Mouse (Mus musculus) lung, adult 10 weeks (tissue): Measurements from ENCODE around the gene Gm14180. TPM values are rescaled to one million over a fixed set of nuclear protein-coding genes. Genes with fewer than 3 reads are reported as not detected.

Experiments
- polyA plus RNA-seq: library from polyadenylated mRNA; stranded (reverse); fragments of 350-450 nt; fragmentation: Illumina TruSeq; extraction: RNeasy Lipid Tissue Mini Kit (QIAGEN cat#74804); gene quantifications from one replicate; pipeline ENCODE4 v1.2.3, GENCODE M21; 2014; ENCODE audit warnings: low read depth, low replicate concordance; ENCODE audit not compliant: insufficient read depth

The Gm14180 gene
- not detected for polyA plus RNA-seq

DNA sequence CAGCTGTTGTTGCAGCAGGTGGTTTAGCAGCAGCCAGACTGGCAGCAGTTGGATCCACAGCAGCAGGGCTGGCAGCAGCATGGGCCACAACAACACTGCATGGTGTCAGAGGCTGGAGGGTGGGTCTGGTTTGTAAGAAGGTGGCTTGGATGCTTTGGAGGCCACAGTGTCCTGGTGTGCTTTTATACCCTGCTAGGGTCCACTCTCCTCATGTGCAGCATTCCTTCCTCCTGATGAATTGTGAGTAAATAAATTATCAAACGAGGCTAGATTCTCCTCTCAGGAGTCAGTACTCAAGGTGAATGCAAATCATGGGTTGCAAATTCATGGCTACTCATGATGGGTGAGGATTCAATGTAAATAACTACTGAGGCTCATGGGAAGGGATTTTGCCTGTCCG lies at the start of gene Gm14180:
TSS of gene Gm14180 (minus strand) at position 101 of the 400 bp plus-strand sequence.

DNA sequence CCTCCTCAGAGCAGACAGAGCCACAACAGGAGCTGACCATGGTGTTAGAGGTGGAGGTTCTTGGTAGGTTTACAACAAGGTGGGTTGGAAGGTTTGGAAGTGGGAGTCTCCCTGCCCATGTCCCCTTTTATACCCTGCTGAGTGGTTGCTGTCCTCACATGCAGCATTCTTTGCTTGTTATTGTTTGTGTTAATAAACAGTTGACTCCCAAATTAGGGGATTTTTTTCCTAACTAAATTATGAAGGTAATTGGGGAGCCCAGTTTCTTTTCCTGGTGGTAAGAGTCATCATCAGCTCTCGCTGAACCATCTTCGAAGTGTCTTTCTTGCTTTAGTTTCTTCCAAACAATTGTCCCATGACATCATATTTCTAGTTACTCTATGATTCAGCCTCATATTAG lies 46.5 kb upstream of the Gm14180 start, which contains the start of gene Krtap4-8:
TSS of gene Krtap4-8 (minus strand) at position 101 of the 400 bp plus-strand sequence.

GRCm38 (mm10) chr11:99772813-99773212 lies 38.7 kb upstream of the Gm14180 start, which contains the start of gene Gm11595:
Gene Gm11595, minus strand, starts transcription at chr11:99772913.

DNA sequence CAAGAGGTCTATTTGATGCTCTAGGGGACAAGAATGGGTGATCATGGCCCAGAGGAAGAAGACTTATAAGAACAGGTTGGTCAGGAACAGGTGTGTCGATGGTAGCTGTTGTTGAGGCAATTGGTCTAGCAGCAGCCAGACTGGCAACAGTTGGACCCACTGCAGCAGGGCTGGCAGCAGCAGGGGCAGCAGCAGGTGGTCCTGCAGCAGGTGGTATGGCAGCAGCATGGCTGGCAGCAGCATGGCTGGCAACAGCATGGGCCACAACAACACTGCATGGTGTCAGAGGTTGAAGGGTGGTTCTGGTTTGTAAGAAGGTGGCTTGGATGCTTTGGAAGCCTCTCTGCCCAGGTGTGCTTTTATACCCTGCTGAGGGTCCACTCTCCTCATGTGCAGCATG lies 43.6 kb downstream of the Gm14180 start, which contains the start of gene Gm14190:
TSS of gene Gm14190 (minus strand) at position 278 of the 400 bp plus-strand sequence.

Other genes starting within 250 kb of the Gm14180 start
- gene Krt23, start 241.2 kb downstream of the Gm14180 start, polyA plus RNA-seq: 18.8 TPM
- gene Krt39, start 213.0 kb downstream of the Gm14180 start, polyA plus RNA-seq: not detected
- gene Krt40, start 191.1 kb downstream of the Gm14180 start, polyA plus RNA-seq: not detected
- not detected for gene Krtap3-3, start 183.4 kb downstream of the Gm14180 start, polyA plus RNA-seq
- gene Krtap3-2, start 177.4 kb downstream of the Gm14180 start, polyA plus RNA-seq: not detected
- gene Gm11939, start 174.8 kb downstream of the Gm14180 start, polyA plus RNA-seq: not detected
- gene Krtap3-1, start 167.7 kb downstream of the Gm14180 start, polyA plus RNA-seq: not detected
- gene Krtap1-5, start 153.3 kb downstream of the Gm14180 start, polyA plus RNA-seq: not detected
- not detected for gene Krtap1-4, start 150.6 kb downstream of the Gm14180 start, polyA plus RNA-seq
- gene Krtap1-3, start 143.0 kb downstream of the Gm14180 start, polyA plus RNA-seq: not detected
- gene Krtap9-3, start 136.2 kb downstream of the Gm14180 start, polyA plus RNA-seq: not detected
- gene Gm11938, start 131.0 kb downstream of the Gm14180 start, polyA plus RNA-seq: not detected
- gene Gm11937, start 124.1 kb downstream of the Gm14180 start, polyA plus RNA-seq: not detected
- not detected for gene Krtap2-4, start 119.4 kb downstream of the Gm14180 start, polyA plus RNA-seq
- gene Gm11562, start 113.9 kb downstream of the Gm14180 start, polyA plus RNA-seq: not detected
- not detected for gene Krtap4-1, start 106.1 kb downstream of the Gm14180 start, polyA plus RNA-seq
- not detected for gene Krtap4-2, start 99.2 kb downstream of the Gm14180 start, polyA plus RNA-seq
- gene Krtap4-7, start 90.2 kb downstream of the Gm14180 start, polyA plus RNA-seq: not detected
- gene Gm11555, start 84.1 kb downstream of the Gm14180 start, polyA plus RNA-seq: not detected
- gene Gm11563, start 75.3 kb downstream of the Gm14180 start, polyA plus RNA-seq: not detected
- gene Krtap4-6, start 68.3 kb downstream of the Gm14180 start, polyA plus RNA-seq: not detected
- gene Gm14190, start 43.5 kb downstream of the Gm14180 start, polyA plus RNA-seq: not detected
- not detected for gene Gm11595, start 38.6 kb upstream of the Gm14180 start, polyA plus RNA-seq
- gene Krtap4-8, start 46.4 kb upstream of the Gm14180 start, polyA plus RNA-seq: not detected
- not detected for gene Krtap4-9, start 50.9 kb upstream of the Gm14180 start, polyA plus RNA-seq
- not detected for gene Gm11596, start 59.2 kb upstream of the Gm14180 start, polyA plus RNA-seq
- not detected for gene Gm11569, start 64.6 kb upstream of the Gm14180 start, polyA plus RNA-seq
- gene Gm11554, start 70.2 kb upstream of the Gm14180 start, polyA plus RNA-seq: not detected
- not detected for gene Krtap4-13, start 75.6 kb upstream of the Gm14180 start, polyA plus RNA-seq
- not detected for gene Gm11564, start 81.4 kb upstream of the Gm14180 start, polyA plus RNA-seq
- gene 2300003K06Rik, start 103.8 kb upstream of the Gm14180 start, polyA plus RNA-seq: not detected
- gene Krtap4-16, start 117.3 kb upstream of the Gm14180 start, polyA plus RNA-seq: not detected
- gene Gm11568, start 123.6 kb upstream of the Gm14180 start, polyA plus RNA-seq: not detected
- not detected for gene Gm11559, start 130.2 kb upstream of the Gm14180 start, polyA plus RNA-seq
- gene Krtap9-1, start 139.1 kb upstream of the Gm14180 start, polyA plus RNA-seq: not detected
- not detected for gene Gm11567, start 144.9 kb upstream of the Gm14180 start, polyA plus RNA-seq
- not detected for gene Krtap31-1, start 173.6 kb upstream of the Gm14180 start, polyA plus RNA-seq
- not detected for gene Gm11565, start 180.5 kb upstream of the Gm14180 start, polyA plus RNA-seq
- gene Krtap31-2, start 202.0 kb upstream of the Gm14180 start, polyA plus RNA-seq: not detected
- not detected for gene Krtap9-5, start 214.2 kb upstream of the Gm14180 start, polyA plus RNA-seq
- gene Krtap29-1, start 244.8 kb upstream of the Gm14180 start, polyA plus RNA-seq: not detected